Mouse (Mus musculus): ENCODE data around the gene Serhl.
"Not testable (repeated sequence)": the region's sequence is repeated elsewhere in the genome, so short reads cannot be mapped to it uniquely, and the experiment has no call there.

Gene Serhl

GRCm38 (mm10) chr15:83089429-83089605, at the start of gene Serhl:
Gene Serhl (plus strand): TSS chr15:83089506.
- DNase-seq = no peak

- DNase-seq = peak in 1 of 2 experiments; percentile 31
Measured at GRCm38 (mm10) chr15:83040156-83040555, 49.1 kb upstream of the Serhl start.

DNA sequence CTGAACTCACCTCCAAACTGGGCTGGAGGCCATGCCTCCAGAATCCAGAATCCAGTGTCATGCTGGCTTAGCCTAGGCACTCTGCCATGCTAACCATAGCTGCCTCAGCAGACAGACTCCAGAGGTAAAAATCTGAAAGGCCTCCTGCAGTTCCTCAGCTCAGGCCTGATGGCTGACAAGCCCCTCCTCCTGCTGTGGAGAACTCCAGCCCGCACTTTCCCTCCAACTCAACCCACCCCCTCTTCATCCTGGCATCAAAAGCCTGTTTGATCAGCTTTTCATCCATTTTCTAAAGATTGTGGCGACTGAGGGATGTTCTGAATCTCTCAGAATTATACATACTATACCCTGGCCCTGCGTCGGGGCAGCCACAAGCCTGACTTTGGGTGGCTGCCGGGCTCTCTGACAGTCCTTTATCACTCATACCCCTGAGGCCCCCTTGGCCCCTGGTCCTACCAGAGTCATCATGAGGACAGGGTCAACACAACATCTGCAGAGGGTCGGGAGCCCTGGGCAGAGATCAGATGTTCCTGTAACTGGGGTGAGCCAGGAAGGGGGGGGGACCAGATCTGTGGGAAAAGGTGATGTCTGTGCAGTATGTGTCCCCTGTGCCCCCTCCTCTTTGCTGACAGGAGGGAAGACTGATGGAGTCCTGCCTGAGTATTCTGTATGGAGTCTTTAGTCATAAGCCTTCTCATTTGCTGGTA, 46.5 kb upstream of the Serhl start:
- no peak for DNase-seq

DNA sequence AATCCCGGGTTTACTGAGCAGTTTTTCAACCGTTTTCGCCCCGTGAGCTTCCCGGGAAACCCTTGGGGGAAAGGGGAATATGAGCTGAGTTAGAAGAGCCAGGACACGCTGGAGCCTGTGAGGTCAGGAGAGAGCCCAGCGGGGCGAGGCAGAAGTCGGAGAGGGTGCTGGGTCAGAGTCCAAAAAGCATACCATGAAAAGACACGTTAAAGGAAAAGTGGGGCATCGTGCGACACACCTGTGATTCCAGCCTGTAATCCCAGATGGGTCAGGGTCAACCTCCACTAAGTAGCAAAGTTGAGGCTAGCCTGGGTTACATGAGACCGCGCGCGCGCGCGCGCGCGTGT, 46.0 kb upstream of the Serhl start:
- DNase-seq = no peak

- DNase-seq = not testable (repeated sequence)
Measured at GRCm38 (mm10) chr15:83045565-83045964, 43.7 kb upstream of the Serhl start.

- DNase-seq = no peak
Measured at GRCm38 (mm10) chr15:83046308-83046707, 43.0 kb upstream of the Serhl start.

DNA sequence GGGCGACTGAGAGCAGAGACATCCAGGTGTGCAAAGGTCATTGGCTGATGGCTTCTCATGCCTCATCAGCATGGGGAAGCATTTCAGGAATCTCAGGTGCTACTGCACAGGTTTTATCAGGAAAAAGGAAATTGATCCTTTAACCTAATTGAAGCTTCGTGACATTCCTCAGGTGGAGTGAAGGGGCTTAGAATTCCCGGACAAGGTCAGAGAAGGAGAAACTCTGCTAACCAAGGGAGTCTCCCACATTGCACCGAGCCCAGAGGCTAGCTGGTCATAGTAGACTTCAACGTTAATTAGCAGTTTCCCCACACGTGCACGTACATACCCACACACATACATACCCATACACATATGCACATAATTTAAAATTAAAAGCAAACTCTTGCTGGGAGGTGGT, 42.6 kb upstream of the Serhl start:
- no peak for DNase-seq

DNA sequence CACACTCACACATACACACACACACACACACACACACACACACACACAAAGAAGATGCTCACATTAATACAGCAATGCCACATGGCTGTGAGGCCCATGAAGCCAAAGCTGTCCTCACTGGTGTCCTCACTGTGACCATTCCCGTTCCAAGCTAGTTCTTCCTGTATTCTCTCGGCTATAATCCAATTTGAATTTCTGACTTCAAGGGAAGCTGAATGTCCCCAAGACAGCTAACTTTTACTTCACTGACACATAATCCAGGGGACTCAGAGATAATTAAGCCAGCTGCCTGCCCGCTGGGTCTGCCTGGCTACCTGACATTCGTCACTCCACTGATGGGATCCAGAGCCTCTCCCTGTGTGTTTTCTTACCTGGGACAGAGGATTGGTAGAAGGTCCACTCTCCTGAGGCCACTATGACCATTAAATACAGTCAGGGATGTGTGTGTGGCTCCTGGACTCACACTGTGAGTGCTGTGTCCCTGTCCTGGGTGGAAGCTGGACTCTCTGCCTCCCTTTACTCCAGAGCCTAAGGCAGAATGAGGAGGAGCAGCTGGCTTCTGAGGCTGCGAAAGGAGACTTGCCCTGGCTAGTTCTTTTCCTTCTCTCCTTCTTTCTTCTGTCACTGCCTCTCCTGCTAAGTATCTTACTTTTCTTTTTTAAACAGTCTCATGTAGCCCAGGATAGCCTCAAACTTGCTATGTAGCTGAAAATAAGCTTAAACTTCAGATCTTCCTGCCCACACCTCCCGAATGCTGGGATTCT, 36.8 kb upstream of the Serhl start:
- no peak for DNase-seq

- DNase-seq = peak in 1 of 2 experiments; percentile 49
Measured at GRCm38 (mm10) chr15:83053261-83053660, 36.0 kb upstream of the Serhl start.

- no peak for DNase-seq
Measured at GRCm38 (mm10) chr15:83055569-83055968, 33.7 kb upstream of the Serhl start.

DNA sequence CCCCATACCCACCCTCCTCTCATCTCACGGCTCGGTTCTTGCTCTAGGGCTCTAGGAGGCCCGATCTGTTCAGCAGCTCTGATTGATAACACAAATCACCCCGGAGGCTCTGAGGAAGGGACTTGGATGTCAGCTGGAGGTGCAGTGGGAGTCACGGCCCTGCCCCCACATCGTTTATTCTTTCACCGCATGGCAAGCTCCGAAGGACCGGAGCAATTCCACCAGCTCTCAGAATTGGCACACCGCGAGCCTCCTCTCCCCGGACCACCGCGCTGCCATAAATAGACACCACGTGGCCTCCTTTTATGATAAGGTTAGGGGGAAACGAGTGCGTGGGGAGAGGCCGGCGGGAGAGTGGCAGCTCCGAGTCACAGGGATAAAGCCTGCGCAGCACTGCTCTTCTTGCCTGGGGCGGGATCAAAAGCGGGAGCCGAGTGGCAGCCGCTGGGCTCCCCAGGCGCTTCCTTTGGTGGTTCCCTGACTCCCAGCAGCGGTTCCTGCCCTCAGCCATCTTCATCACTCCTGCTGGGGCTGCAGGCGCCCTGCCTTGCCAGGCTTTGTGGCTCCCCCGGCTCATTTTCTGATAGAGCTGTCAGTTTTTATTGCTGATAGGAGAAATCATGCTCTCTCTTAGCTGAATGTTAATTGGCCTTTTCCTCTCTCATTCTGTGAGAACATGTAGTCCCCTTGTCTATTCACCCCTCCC, 32.8 kb upstream of the Serhl start:
- DNase-seq = peak in 1 of 2 experiments; percentile 29

- DNase-seq = no peak
Measured at GRCm38 (mm10) chr15:83057533-83057932, 31.8 kb upstream of the Serhl start.

DNA sequence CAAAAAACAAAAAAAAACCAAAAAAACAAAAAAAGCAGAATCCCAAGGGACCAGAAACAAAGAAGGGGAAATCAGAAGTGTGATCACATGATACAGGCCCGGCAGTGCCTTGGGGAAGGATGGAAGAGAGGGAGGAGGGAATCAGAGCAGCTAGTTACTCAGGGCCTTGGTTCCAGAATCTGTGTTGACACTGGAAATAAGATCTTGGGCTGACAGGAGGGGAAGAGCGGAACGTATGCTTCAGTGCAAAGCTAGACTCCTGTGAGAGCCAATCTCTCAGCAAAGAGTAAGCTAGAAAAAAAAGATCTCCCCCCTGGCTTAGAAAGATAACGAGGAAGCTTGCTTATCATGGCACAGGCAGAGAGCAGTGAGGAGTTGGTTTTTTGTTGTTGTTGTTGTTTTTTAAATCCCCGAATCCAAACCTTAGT, 30.1 kb upstream of the Serhl start:
- DNase-seq = no peak

DNA sequence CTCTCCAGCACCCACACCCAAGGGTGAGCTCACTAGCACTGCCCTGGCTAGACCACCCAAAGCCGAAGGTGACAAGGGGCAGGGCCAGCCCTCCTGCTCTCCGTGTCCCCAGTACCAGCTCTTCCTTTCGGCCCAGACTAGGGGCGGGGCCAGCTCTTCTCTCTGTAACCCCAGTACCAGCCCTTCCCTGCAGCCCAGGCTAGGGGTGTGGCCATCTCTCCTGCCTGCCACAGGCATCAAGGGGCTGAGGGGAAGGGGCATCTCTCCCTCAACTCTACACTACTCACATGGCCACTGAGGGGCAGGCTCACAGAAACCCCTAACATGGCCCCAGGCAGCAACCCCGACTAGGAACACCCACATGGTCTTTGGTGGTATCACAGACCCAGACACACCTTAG, 27.6 kb upstream of the Serhl start:
- DNase-seq = no peak

DNA sequence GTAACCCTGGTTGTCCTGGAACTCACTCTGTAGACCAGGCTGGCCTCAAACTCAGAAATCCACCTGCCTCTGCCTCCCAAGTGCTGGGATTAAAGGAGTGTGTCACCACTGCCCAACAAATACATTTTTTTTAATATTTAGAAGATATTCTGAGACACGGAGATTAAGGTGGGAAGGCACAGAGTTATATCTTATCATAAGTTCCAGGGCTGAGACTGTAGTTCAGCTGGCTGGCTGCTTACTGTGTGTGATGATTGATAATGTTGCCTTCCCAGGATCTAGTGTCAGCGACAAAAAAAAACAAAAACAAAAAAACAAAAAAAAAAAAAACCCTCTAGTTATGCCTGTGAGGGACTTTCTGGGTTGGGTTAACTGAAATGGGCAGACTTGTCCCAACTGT, 26.7 kb upstream of the Serhl start:
- not testable (repeated sequence) for DNase-seq

- DNase-seq = peak; percentile 81 to 82
Measured at GRCm38 (mm10) chr15:83065543-83065942, 23.8 kb upstream of the Serhl start.

GRCm38 (mm10) chr15:83068270-83068669, 21.0 kb upstream of the Serhl start:
- no peak for DNase-seq

- DNase-seq = peak; percentile 72 to 75
Measured at GRCm38 (mm10) chr15:83070942-83071341, 18.4 kb upstream of the Serhl start.

- no peak for DNase-seq
Measured at GRCm38 (mm10) chr15:83071752-83072151, 17.6 kb upstream of the Serhl start.

DNA sequence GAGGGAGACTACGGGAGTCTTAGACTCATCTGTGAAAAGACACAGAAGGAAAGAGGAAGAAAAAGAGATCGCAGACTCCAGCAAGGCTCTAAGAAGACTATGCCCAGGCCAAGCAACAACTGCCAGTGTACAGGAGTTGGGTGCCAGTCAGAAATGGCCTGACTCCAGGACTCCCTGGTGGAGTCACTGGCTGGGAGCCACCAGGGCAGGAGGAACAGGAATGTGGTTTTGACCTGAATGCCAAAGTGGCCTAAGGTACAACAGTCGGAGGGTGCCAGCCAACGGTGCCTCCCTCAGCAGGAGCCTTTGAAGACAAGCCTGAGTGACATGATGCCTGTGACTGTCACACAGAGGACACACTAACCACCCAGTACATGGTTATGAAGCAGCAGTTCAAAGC, 15.1 kb upstream of the Serhl start:
- peak; percentile 82 to 88 for DNase-seq

- peak in 1 of 2 experiments; percentile 22 for DNase-seq
Measured at GRCm38 (mm10) chr15:83075607-83076525, 13.4 kb upstream of the Serhl start.

- no peak for DNase-seq
Measured at GRCm38 (mm10) chr15:83083530-83083929, 5.8 kb upstream of the Serhl start.

Data from kidney, postnatal 36 days (tissue).